Mouse (Mus musculus): Measurements from ENCODE around the gene Stat5a.

DNA sequence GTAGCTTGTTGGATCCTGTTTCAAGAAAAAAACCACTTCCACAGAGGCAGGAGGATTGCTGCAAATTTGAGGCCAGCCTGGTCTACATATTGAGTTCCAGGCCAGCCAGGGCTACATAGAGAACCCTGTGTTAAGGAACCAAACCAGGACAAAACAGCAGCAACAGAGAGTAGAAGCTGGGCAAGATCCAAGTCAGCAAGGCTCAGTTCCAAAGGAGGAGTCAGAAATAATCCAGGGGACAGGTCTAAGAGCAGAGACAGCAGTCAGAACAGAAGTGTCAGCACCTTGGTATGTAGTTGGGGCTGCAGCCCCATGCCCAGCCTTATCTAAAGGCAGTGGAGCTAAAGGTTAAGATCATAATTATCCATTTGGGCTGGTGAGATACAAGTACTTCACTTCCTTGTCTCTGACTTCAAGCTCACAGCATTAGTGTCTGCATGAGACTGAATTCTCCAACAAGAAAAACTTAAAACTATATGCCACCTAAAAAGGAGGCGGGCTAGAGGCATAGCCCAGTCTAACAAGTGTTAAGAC, 65.3 kb downstream of the Stat5a start:
- TF ChIP-seq CTCF (IDR thresholded peaks at IDR 0.05; ENCODE audit: low read depth) (no peak), EP300 (optimal IDR thresholded peaks at IDR 0.05) (no peak)
